Mouse (Mus musculus) midbrain, embryonic 15.5 days (tissue): ENCODE data around the gene Cnksr2. TPM values are rescaled to one million over a fixed set of nuclear protein-coding genes. Genes with fewer than 3 reads are reported as not detected.

Experiments used
- ATAC-seq: fragments of 200-750 bp; cut with Nextera tagmentation; replicated peaks from 2 replicates; pipeline ENCODE4 v1.8.0; 2017; ENCODE audit warnings: moderate TSS enrichment
- H3K27ac ChIP-seq: fragments of 300-500 bp; sonication (generic); 2 replicates; pipeline ENCODE4 v1.5.1; 2015; ENCODE audit warnings: mild to moderate bottlenecking, inconsistent platforms
- H3K27me3 ChIP-seq: fragments of 300-500 bp; sonication (generic); replicated peaks from 2 replicates; pipeline ENCODE4 v1.6.1; 2015; ENCODE audit warnings: inconsistent platforms
- H3K36me3 ChIP-seq: fragments of 300-500 bp; sonication (generic); replicated peaks from 2 replicates; pipeline ENCODE4 v1.6.1; 2015; ENCODE audit warnings: inconsistent platforms
- H3K4me1 ChIP-seq: fragments of 300-500 bp; sonication (generic); 2 replicates; pipeline ENCODE4 v1.6.1; 2015; ENCODE audit warnings: inconsistent platforms
- H3K4me2 ChIP-seq: fragments of 300-500 bp; sonication (generic); 2 replicates; pipeline ENCODE4 v1.6.1; 2015; ENCODE audit warnings: inconsistent platforms, mild to moderate bottlenecking, moderate library complexity
- H3K4me3 ChIP-seq: fragments of 300-500 bp; sonication (generic); 2 replicates; pipeline ENCODE4 v1.5.1; 2015; ENCODE audit warnings: mild to moderate bottlenecking, inconsistent platforms
- H3K9ac ChIP-seq: fragments of 300-500 bp; sonication (generic); 2 replicates; pipeline ENCODE4 v1.6.1; 2015; ENCODE audit warnings: mild to moderate bottlenecking, inconsistent platforms
- H3K9me3 ChIP-seq: fragments of 300-500 bp; sonication (generic); 2 replicates; pipeline ENCODE4 v1.6.1; 2016; ENCODE audit warnings: inconsistent platforms
- WGBS: fragments of 180-500 bp; shearing (Covaris S2); methylation state at CpG from one replicate; pipeline ENCODE4 v1.1.7; 2015; ENCODE audit warnings: mixed read lengths; 5-methylcytosine and 5-hydroxymethylcytosine counted together
- polyA plus RNA-seq: library from polyadenylated mRNA; unstranded; fragments of >200 nt; fragmentation: Nextera tagmentation; extraction: Ambion mirVana; gene quantifications from 2 replicates; pipeline ENCODE4 v1.2.1, GENCODE M21; 2015

Gene Cnksr2
- polyA plus RNA-seq: 9.6 and 10.3 TPM in 2 replicates

- H3K36me3 ChIP-seq: no peaks in the 10 kb centered on the region
- H3K27ac ChIP-seq: peak within 1 kb of the TSS; percentile 86
- peak within 1 kb of the TSS; percentile 78 for H3K9ac ChIP-seq
- 34% methylated on average over 68 of the region's 99 CpGs for WGBS
- peak within 1 kb of the TSS; percentile 62 for H3K4me2 ChIP-seq
- H3K4me1 ChIP-seq: peaks cover 3% of the 10 kb centered on the region; the same call in 1 of the 2 replicates
- no peaks in the 10 kb centered on the region for H3K9me3 ChIP-seq
- peak within 1 kb of the TSS; percentile 66 for H3K4me3 ChIP-seq
- peak; percentile 85 for ATAC-seq
- H3K27me3 ChIP-seq: no peaks in the 10 kb centered on the region
Observed at GRCm38 (mm10) chrX:158043057-158043843, at the start of gene Cnksr2. Gene Cnksr2 (minus strand): TSS chrX:158043294.

DNA sequence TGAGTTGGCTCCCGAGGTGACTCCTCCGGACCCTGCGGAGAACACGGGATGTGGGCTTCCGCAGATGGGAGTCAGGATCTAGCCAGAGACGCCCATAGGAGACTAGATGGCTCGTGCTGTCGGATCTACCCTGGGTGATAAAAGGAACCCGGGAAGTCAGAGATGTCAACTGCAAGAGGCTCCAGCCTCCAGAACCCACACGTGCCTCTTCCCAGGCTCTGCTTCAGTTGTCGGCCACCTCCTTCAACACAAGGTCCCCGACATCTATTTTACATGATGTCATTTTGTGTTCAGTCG is 698 bp upstream of the Cnksr2 start:
- WGBS: 20% methylated on average over 13 of the region's 13 CpGs
- Histone ChIP-seq H3K36me3 (no peaks in the 10 kb centered on the region), H3K4me2 (peak overlapping the region; percentile 62), H3K9me3 (no peaks in the 10 kb centered on the region), H3K4me1 (peaks cover 3% of the 10 kb centered on the region; the same call in 1 of the 2 replicates), H3K4me3 (peak overlapping the region; percentile 66), H3K27ac (peak overlapping the region; percentile 86), H3K9ac (peak overlapping the region; percentile 78), H3K27me3 (no peaks in the 10 kb centered on the region)
- no peak for ATAC-seq

DNA sequence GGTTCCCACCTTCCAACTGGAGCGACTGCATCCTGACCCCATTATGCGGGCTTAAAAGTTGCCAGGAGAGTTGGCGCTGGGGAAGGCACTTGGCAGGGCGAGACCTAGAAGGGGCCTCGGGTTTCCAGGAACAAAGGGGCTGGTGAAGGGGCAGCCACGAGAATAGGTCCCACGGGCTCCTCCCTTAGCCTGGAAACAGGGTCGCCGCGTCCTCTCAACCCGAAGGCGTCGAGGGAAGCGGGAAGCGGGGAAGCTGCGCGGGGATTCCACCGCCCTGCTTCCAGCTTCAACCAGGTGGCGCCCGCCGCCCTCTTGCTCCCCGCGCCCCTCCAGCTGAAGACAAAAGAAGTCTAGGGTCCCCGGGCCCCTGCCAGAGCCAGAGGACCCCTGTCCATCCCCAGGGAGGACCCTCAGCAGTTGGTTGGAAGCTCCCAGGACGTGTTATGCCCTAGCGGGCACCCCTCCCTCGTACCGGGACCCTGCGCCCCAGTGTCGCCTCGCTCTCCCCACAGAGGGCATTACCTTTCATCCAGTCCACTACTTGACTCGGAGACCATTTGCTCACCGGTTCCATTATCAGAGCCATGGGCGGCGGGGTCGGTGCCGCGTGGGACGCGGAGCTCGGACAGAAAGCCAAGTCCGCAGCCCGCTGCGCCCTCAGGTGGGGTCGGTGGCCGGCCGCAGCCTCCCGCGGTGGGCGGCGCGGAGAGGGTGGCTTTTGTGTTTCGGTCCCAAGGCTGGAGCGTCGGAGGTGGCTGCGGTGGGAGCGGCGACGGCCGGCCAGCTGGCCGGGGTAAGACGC is 638 bp downstream of the Cnksr2 start:
- Histone ChIP-seq H3K9ac (peak overlapping the region; percentile 78), H3K4me3 (peak overlapping the region; percentile 66), H3K27ac (peak overlapping the region; percentile 86), H3K4me1 (peaks cover 3% of the 10 kb centered on the region; the same call in 1 of the 2 replicates), H3K36me3 (no peaks in the 10 kb centered on the region), H3K9me3 (no peaks in the 10 kb centered on the region), H3K4me2 (peak overlapping the region; percentile 62), H3K27me3 (no peaks in the 10 kb centered on the region)
- ATAC-seq: peak; percentile 70
- 20% methylated on average over 62 of the region's 62 CpGs for WGBS

GRCm38 (mm10) chrX:158041703-158042102 is 1.4 kb downstream of the Cnksr2 start:
- peak; percentile 31 for ATAC-seq
- H3K9ac ChIP-seq: peak overlapping the region; percentile 78

GRCm38 (mm10) chrX:157951698-157952097 is 91.4 kb downstream of the Cnksr2 start:
- Histone ChIP-seq H3K4me2 (no peak overlapping the region), H3K9me3 (no peaks in the 10 kb centered on the region), H3K27me3 (no peaks in the 10 kb centered on the region), H3K27ac (no peak overlapping the region), H3K36me3 (no peaks in the 10 kb centered on the region), H3K9ac (no peak overlapping the region), H3K4me1 (no peaks in the 10 kb centered on the region), H3K4me3 (no peak overlapping the region)
- ATAC-seq: no peak

More at GRCm38 (mm10) chrX:158041703-158042102, 1.4 kb downstream of the Cnksr2 start:
- Histone ChIP-seq H3K4me1 (peaks cover 3% of the 10 kb centered on the region; the same call in 1 of the 2 replicates), H3K27ac (peak overlapping the region; percentile 86), H3K27me3 (no peaks in the 10 kb centered on the region), H3K4me2 (peak overlapping the region; percentile 62), H3K36me3 (no peaks in the 10 kb centered on the region), H3K4me3 (peak overlapping the region; percentile 66), H3K9me3 (no peaks in the 10 kb centered on the region)
- 23% methylated on average over 7 of the region's 7 CpGs for WGBS

GRCm38 (mm10) chrX:157949256-157949655 is 93.8 kb downstream of the Cnksr2 start:
- WGBS: 81% methylated on average over 1 of the region's 1 CpGs
- H3K4me3 ChIP-seq: no peak overlapping the region
- H3K36me3 ChIP-seq: no peaks in the 10 kb centered on the region
- H3K27me3 ChIP-seq: no peaks in the 10 kb centered on the region
- no peak for ATAC-seq
- no peaks in the 10 kb centered on the region for H3K4me1 ChIP-seq
- no peaks in the 10 kb centered on the region for H3K9me3 ChIP-seq
- H3K9ac ChIP-seq: no peak overlapping the region
- H3K4me2 ChIP-seq: no peak overlapping the region
- H3K27ac ChIP-seq: no peak overlapping the region

DNA sequence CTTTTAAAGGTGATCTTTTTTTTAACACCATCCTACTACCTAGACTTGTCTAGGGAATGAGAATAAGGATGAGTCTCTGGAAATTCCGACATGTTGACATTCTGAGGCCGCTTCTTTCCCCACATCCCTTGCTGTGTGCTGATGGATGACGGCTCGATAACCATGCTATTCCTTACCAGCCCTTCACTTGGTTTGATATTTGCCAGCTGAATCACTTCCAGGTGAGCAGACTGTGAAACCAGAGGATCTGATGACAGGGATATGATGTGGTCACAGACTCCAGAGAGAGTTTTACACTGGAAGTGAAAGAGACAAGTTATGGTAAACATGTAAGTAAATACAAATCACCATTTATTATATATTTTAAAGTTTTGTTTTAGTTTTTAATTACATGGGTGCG is 98.0 kb downstream of the Cnksr2 start:
- H3K27ac ChIP-seq: no peak overlapping the region
- no peak for ATAC-seq
- H3K27me3 ChIP-seq: no peaks in the 10 kb centered on the region
- no peaks in the 10 kb centered on the region for H3K4me1 ChIP-seq
- no peak overlapping the region for H3K4me3 ChIP-seq
- no peak overlapping the region for H3K4me2 ChIP-seq
- WGBS: 84% methylated on average over 5 of the region's 5 CpGs
- no peak overlapping the region for H3K9ac ChIP-seq
- no peaks in the 10 kb centered on the region for H3K9me3 ChIP-seq
- no peaks in the 10 kb centered on the region for H3K36me3 ChIP-seq

DNA sequence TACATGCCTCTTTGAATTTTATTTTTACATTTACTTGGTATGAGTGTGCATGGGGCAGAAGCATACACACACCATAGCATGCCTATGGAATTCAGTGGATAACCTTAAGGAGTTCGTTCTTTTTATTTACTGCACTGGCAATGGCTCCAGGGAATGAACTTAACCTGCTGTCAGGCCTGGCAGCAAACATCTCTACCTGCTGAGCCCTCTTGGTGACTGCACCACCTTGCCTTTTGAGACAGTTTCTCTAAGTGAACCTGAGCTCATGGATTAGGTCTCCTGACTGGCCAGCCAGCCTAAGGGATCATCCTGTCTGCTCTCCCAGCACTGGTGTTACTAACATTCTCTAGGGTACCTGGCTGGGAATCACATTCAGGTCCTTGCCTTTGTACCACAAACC is 106.5 kb downstream of the Cnksr2 start:
- H3K9me3 ChIP-seq: no peaks in the 10 kb centered on the region
- no peak overlapping the region for H3K4me2 ChIP-seq
- no peaks in the 10 kb centered on the region for H3K36me3 ChIP-seq
- no peaks in the 10 kb centered on the region for H3K4me1 ChIP-seq
- no peak overlapping the region for H3K9ac ChIP-seq
- H3K27me3 ChIP-seq: no peaks in the 10 kb centered on the region
- WGBS: 87% methylated on average over 1 of the region's 1 CpGs
- ATAC-seq: no peak
- H3K4me3 ChIP-seq: no peak overlapping the region
- H3K27ac ChIP-seq: no peak overlapping the region

GRCm38 (mm10) chrX:157920093-157920492 is 123.0 kb downstream of the Cnksr2 start:
- no peaks in the 10 kb centered on the region for H3K9me3 ChIP-seq
- WGBS: 83% methylated on average over 3 of the region's 3 CpGs
- no peak overlapping the region for H3K4me3 ChIP-seq
- no peak overlapping the region for H3K9ac ChIP-seq
- no peak for ATAC-seq
- no peak overlapping the region for H3K4me2 ChIP-seq
- no peaks in the 10 kb centered on the region for H3K36me3 ChIP-seq
- H3K27me3 ChIP-seq: no peaks in the 10 kb centered on the region
- no peak overlapping the region for H3K27ac ChIP-seq
- H3K4me1 ChIP-seq: no peaks in the 10 kb centered on the region

DNA sequence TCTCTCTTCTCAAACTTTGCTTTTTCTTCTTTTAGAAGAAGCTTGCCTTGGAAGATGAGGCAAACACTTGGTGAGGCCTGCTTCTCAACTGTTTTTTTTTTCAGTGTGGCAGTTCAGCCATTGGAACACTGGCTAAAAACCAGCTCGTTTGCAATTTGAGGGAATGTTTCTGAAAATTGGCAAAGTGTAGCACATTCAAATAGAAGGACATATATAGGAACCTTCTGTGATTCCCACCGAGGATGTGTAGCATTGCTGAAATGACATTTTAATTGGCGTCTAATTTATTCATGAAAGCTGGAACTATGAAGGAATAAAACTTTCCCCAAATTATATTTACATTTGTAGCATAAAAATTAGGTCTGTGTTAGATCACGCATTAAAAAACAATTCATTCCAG is 213.1 kb downstream of the Cnksr2 start:
- no peaks in the 10 kb centered on the region for H3K27me3 ChIP-seq
- H3K36me3 ChIP-seq: no peaks in the 10 kb centered on the region
- H3K9me3 ChIP-seq: no peaks in the 10 kb centered on the region
- H3K4me2 ChIP-seq: no peak overlapping the region
- H3K27ac ChIP-seq: no peak overlapping the region
- WGBS: 79% methylated on average over 4 of the region's 4 CpGs
- no peak for ATAC-seq
- no peak overlapping the region for H3K4me3 ChIP-seq
- no peak overlapping the region for H3K9ac ChIP-seq
- H3K4me1 ChIP-seq: no peaks in the 10 kb centered on the region

DNA sequence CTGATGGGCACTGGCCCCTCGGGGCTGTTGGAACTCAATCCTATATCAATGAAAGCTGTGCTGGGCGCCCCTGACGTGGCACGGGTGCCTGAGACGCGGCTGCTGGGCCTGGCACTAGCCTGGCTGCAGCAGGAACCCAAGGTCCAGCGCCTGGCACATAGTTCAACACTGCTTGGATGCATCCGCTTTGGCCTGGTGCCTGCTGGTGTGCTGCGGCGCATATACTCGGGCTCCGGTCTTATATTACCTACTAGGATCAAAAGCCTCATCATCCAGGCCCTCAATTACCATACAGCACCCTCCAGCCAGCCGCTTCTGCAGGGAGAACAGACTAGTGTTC is 224.2 kb downstream of the Cnksr2 start:
- no peak overlapping the region for H3K4me3 ChIP-seq
- H3K9me3 ChIP-seq: no peaks in the 10 kb centered on the region
- no peaks in the 10 kb centered on the region for H3K36me3 ChIP-seq
- H3K4me2 ChIP-seq: no peak overlapping the region
- H3K27me3 ChIP-seq: 0 out of 2 replicates have a peak, but pooled peaks cover 3% of the 10 kb centered on the region
- no peak overlapping the region for H3K9ac ChIP-seq
- H3K27ac ChIP-seq: no peak overlapping the region
- 0 out of 2 replicates have a peak, but pooled peaks have one; percentile 35 for ATAC-seq
- 86% methylated on average over 13 of the region's 13 CpGs for WGBS
- 0 out of 2 replicates have a peak, but pooled peaks cover 3% of the 10 kb centered on the region for H3K4me1 ChIP-seq

- peak; percentile 60 for ATAC-seq
- Histone ChIP-seq H3K27ac (no peak within 1 kb of the TSS), H3K4me2 (peak within 1 kb of the TSS; percentile 50), H3K27me3 (0 out of 2 replicates have a peak, but pooled peaks cover 3% of the 10 kb centered on the region), H3K9ac (no peak within 1 kb of the TSS), H3K4me3 (peak within 1 kb of the TSS; percentile 27), H3K36me3 (no peaks in the 10 kb centered on the region), H3K4me1 (0 out of 2 replicates have a peak, but pooled peaks cover 3% of the 10 kb centered on the region), H3K9me3 (no peaks in the 10 kb centered on the region)
- 39% methylated on average over 28 of the region's 28 CpGs for WGBS
Observed at GRCm38 (mm10) chrX:157818207-157818920, 224.7 kb downstream of the Cnksr2 start, which contains the start of gene Klhl34. Gene Klhl34 (plus strand): TSS chrX:157818435.
